Mouse (Mus musculus): ENCODE measurements at regions not wholly inside any gene's neighbourhood (a gene's known extent, or its start where the extent isn't known, plus 50 kb on each side); places are given as distances from the start of the nearest gene placed in this dataset.

- TF ChIP-seq CTCF (conservative IDR thresholded peaks at IDR 0.05; ENCODE audit: insufficient read depth, insufficient read length, low read depth, low read length) (no peak), POLR2A (IDR thresholded peaks at IDR 0.05; ENCODE audit: low read depth, low read length) (no peak)
Measured at GRCm38 (mm10) chr13:30065520-30065919, 70.8 kb upstream of the Mboat1 start.
